Mouse (Mus musculus) lung, adult 2 months (tissue): Measurements from ENCODE around the gene Fam160a1.

Experiments used
- CTCF ChIP-seq: fragments of 200-500 bp; IDR thresholded peaks from 2 replicates; pipeline ENCODE4 v1.5.1; 2011; ENCODE audit warnings: mild to moderate bottlenecking, low read length, control low read depth; ENCODE audit not compliant: insufficient read depth
- POLR2A ChIP-seq: fragments of 200-500 bp; IDR thresholded peaks from 2 replicates; pipeline ENCODE4 v1.6.1; 2011; ENCODE audit warnings: low read depth, mild to moderate bottlenecking, control low read depth, low read length, borderline replicate concordance; ENCODE audit errors: extremely low read depth

DNA sequence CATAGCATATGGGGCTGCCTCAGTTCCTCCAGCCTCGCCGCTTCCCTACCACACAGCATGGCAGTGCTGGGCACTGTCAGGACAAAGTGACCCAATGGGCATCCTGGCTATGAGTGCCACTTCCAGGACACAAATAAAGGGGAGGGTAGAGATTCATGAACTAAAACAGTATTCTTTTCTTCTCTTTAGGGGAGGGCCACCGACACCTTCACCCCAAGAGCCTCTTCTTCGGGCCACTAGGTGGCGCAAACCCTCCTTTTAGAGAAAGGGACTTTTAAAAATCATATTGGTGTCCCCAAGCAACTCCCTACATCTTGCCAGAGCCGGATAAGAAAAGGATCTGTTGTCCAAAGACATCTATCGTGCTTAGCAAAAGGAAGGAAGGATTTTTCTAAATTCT lies 109.7 kb downstream of the Fam160a1 start:
- TF ChIP-seq POLR2A (no peak), CTCF (peak; percentile 62)
